Comparison of ENCODE assay signal across 8 mouse cellular contexts in genomic region chr13:110902994-110903644, GRCm38 (mm10).
DNase-seq lines count a peak whose midpoint lies in the region; ATAC-seq lines count a peak whose summit lies in the region.

No protein-coding gene starts in this region.

- intact Hi-C loops in left cerebral cortex, postnatal 36 days (cut with DNase I), result no loop called here

- peak; percentile 36 to 46 for DNase-seq in spleen, adult 18-20 months
- no peak for DNase-seq in spleen, adult 12 weeks (ENCODE audit: low spot score)
- DNase-seq in frontal cortex, postnatal 36 days (ENCODE audit: low spot score in 2 of 2), result peak; percentile 24 to 27
- DNase-seq in left cerebral cortex, postnatal 36 days (ENCODE audit: low spot score in 2 of 2), result peak; percentile 31 to 39
- peak; percentile 84 for DNase-seq in testis, postnatal 10 days (ENCODE audit: low spot score)
- no peak for DNase-seq in cerebellum, adult 18-20 months

- ATAC-seq in hematopoietic stem cell, adult 5-6 weeks (replicated peaks in 1 of 2; ENCODE audit: insufficient read depth in 1 of 2, low FRiP score in 2 of 2, low TSS enrichment in 1 of 2, low read depth in 1 of 2, poor library complexity in 2 of 2, severe bottlenecking in 2 of 2), result peak; percentile 85 to 91
- ATAC-seq in megakaryocyte progenitor cell, adult 5-6 weeks (replicated peaks; ENCODE audit: poor library complexity), result peak; percentile 91

Comparison
In these comparisons a context has a peak if more than half of its experiments do, and no peak if none do; other contexts are left out.
1. DNase-seq: peak in spleen, adult 18-20 months (2 of 2), frontal cortex, postnatal 36 days (2 of 2), left cerebral cortex, postnatal 36 days (2 of 2) and testis, postnatal 10 days (single experiment); none in spleen, adult 12 weeks (single experiment) and cerebellum, adult 18-20 months (0 of 2).